Mouse (Mus musculus) layer of hippocampus, adult 2 months (tissue): ENCODE results near the gene Ccdc117. TPM values are rescaled to one million over a fixed set of nuclear protein-coding genes. Genes with fewer than 3 reads are reported as not detected.
A peak's percentile ranks its signal among the peaks of the same experiment; 100 is the strongest.
"Not testable (repeated sequence)": the region's sequence is repeated elsewhere in the genome, so short reads cannot be mapped to it uniquely, and the experiment has no call there.

Experiments used
- DNase-seq, 2 experiments: peaks; one replicate each; pipeline ENCODE4 v3.0.0; 2022; ENCODE audit warnings: low spot score in 2 of 2
- H3K27ac ChIP-seq: fragments of 200-600 bp; 2 replicates; pipeline ENCODE4 v1.8.1; 2022
- H3K4me3 ChIP-seq: fragments of 200-600 bp; 2 replicates; pipeline ENCODE4 v1.8.1; 2022; ENCODE audit warnings: mild to moderate bottlenecking
- CTCF ChIP-seq: fragments of 200-600 bp; conservative IDR thresholded peaks from 2 replicates; pipeline ENCODE4 v1.8.1; 2022; ENCODE audit warnings: antibody characterized with exemption, mild to moderate bottlenecking, moderate library complexity
- total RNA-seq, 2 experiments: library from RNA; stranded (reverse); gene quantifications; 2 replicates each; pipeline ENCODE4 v1.2.3; 2021

The Ccdc117 gene
- total RNA-seq, 2 experiments from 2014 or later: 11.8 to 13.9 TPM

- H3K27ac ChIP-seq: no peak overlapping the region
- H3K4me3 ChIP-seq: no peak overlapping the region
- no peak for DNase-seq
- no peak for TF ChIP-seq CTCF
Measured at GRCm38 (mm10) chr11:5498422-5498821, 43.6 kb downstream of the Ccdc117 start.

GRCm38 (mm10) chr11:5496559-5497248, 45.3 kb downstream of the Ccdc117 start:
- DNase-seq: no peak
- no peak overlapping the region for H3K4me3 ChIP-seq
- H3K27ac ChIP-seq: no peak overlapping the region
- no peak; the same call in 1 of the 2 replicates for TF ChIP-seq CTCF

DNA sequence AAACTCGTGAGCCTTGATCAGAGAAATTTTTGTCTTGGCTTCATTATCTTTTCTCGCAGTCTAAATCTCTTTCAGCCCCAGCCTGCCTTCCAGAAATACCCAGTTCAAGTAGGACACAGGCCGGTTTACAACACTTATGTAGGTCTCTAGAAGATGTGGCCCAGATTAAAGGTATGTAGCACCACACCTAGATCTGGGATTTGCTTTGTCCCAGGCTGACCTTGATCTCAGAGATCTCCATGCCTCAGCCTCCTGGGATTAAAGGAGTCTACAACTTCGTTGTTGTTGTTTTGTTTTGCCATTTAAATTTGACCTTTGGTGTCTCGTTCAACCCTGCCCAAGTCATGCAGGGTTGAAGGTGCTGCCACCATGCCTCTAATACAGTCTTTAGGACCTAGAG, 46.1 kb downstream of the Ccdc117 start:
- H3K4me3 ChIP-seq: no peak overlapping the region
- H3K27ac ChIP-seq: no peak overlapping the region
- no peak for DNase-seq
- no peak for TF ChIP-seq CTCF

GRCm38 (mm10) chr11:5495286-5495832, 46.6 kb downstream of the Ccdc117 start:
- Histone ChIP-seq H3K27ac (no peak overlapping the region), H3K4me3 (no peak overlapping the region)
- no peak for DNase-seq
- TF ChIP-seq CTCF: no peak

DNA sequence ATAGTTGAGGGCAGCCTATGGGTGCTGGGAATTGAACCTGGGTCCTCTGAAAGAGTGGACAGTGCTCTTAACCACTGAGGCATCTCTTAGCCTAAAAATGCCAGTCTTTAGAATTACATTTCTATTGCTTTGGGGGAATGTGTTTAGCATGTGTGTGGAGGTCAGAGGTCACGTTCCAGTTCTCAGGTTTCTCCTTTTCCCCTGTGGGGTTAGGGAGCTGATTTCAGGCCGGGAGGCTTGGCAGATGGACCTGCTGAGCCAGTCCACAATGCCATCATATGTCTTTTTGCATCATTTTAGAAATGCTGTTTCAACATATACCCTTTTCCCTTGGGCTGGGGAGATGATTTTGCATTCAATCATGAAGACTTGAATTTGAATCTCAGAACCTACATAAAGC, 48.1 kb downstream of the Ccdc117 start:
- Histone ChIP-seq H3K4me3 (no peak overlapping the region), H3K27ac (no peak overlapping the region)
- TF ChIP-seq CTCF: no peak
- no peak for DNase-seq

GRCm38 (mm10) chr11:5491912-5492311, 50.1 kb downstream of the Ccdc117 start:
- H3K4me3 ChIP-seq: no peak overlapping the region
- no peak for TF ChIP-seq CTCF
- DNase-seq: no peak
- H3K27ac ChIP-seq: no peak overlapping the region

- no peak for DNase-seq
- no peak overlapping the region for H3K27ac ChIP-seq
- TF ChIP-seq CTCF: no peak
- no peak overlapping the region for H3K4me3 ChIP-seq
Measured at GRCm38 (mm10) chr11:5490989-5491656, 50.9 kb downstream of the Ccdc117 start.

GRCm38 (mm10) chr11:5489433-5489832, 52.6 kb downstream of the Ccdc117 start:
- not testable (repeated sequence) for H3K27ac ChIP-seq, H3K4me3 ChIP-seq, DNase-seq

DNA sequence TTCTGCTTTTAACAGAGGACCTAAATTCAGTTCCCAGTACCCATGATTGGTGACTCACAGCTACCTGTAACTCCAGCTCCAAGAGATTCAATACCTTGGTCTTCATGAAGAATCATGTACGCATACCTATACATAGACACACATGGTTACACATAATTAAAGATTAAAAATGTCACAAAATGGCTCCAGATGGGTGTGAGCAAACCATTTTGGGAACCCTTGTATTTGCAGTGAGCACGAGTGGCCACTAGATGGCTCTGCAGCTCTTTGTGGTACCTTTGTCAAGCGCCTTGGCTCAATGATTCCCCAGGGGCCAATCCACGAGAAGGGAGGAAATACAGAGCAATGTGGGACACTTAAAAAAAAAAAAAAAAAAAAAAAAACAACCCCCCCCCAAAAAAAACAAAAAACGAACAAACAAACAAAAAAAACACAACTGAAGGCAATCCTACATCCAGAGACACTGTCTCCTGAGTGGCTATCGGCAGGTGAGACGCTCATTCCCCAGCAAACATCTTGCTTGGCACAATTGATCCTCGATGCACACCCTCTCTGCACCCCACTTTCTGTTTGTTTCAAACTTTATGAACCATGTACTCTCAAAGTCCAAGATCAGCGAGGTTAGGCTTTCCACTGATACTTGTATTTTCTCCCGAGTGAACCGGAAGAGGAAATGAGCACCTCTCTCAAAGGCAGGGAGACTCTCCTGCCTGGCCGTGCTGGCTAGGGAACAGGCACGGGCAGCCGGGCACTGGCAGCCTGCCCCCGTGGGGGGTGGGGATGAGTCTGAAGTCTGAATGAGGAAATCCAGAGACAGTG, 56.6 kb downstream of the Ccdc117 start:
- peak; percentile 82 to 87 for DNase-seq
- peak overlapping the region; percentile 56 for H3K27ac ChIP-seq
- peak overlapping the region; percentile 62 for H3K4me3 ChIP-seq
- peak; percentile 87 for TF ChIP-seq CTCF

GRCm38 (mm10) chr11:5482581-5482980, 59.4 kb downstream of the Ccdc117 start:
- TF ChIP-seq CTCF: no peak
- DNase-seq: no peak

More at GRCm38 (mm10) chr11:5482581-5482980, 59.4 kb downstream of the Ccdc117 start:
- H3K27ac ChIP-seq: no peak overlapping the region
- H3K4me3 ChIP-seq: no peak overlapping the region

Other genes starting within 250 kb of the Ccdc117 start
- 10 to 100 TPM; 20.2 to 24.1 TPM for gene Znrf3, start 97.3 kb downstream of the Ccdc117 start, total RNA-seq
- gene Xbp1, start 21.5 kb downstream of the Ccdc117 start, total RNA-seq: 10 to 100 TPM; 87.6 to 94.5 TPM
- not detected for gene Ankrd36, start 27.5 kb upstream of the Ccdc117 start, total RNA-seq
- gene Mrps24, start 173.5 kb upstream of the Ccdc117 start, total RNA-seq: 10 to 100 TPM; 57.3 to 61.4 TPM
- gene Urgcp, start 220.2 kb upstream of the Ccdc117 start, total RNA-seq: 10 to 100 TPM; 65.3 to 67.2 TPM
- 10 to 100 TPM; 74.6 to 80.0 TPM for gene Dbnl, start 246.3 kb upstream of the Ccdc117 start, total RNA-seq